Mouse (Mus musculus) mouse embryonic stem cell (cell line): ENCODE data around the gene Olfr543.
"Not testable (repeated sequence)": the region's sequence is repeated elsewhere in the genome, so short reads cannot be mapped to it uniquely, and the experiment has no call there.

Experiments used
- in situ Hi-C, 2 experiments: fragments of 300-500 bp; cut with MboI; formaldehyde crosslinking; loops; 1 replicate in 1 of 2; 3 replicates in 1 of 2; pipeline ENCODE4 v1.14.3; 2019 to 2020; ENCODE audit warnings: low sequenced_read_pairs in 2 of 2, low pct_unique_long_range_greater_than_20kb in 1 of 2, mixed read lengths in 1 of 2; ENCODE audit not compliant: unreplicated experiment in 1 of 2

The Olfr543 gene

GRCm38 (mm10) chr7:102481579-102481978 lies at the start of gene Olfr543:
TSS of gene Olfr543 (minus strand) at chr7:102481679.
- in situ Hi-C loops, result no loop called here

- in situ Hi-C loops, result no loop called here
These were observed 47.6 kb upstream of the Olfr543 start for GRCm38 (mm10) chr7:102529052-102529451.

- in situ Hi-C loops, result loop anchor here (10.0 to 25.0 kb wide), 3 partner anchors 170 to 398 kb away; partner anchors contain the start of genes Olfr571 (in 2 of the 2), Olfr557 (in 1 of the 2), Olfr572 (in 1 of the 2) and Trim68 (in 1 of the 2)
These were observed 35.5 kb upstream of the Olfr543 start for GRCm38 (mm10) chr7:102517051-102517335.

- in situ Hi-C loops, result loop anchor here (10.0 to 25.0 kb wide), 3 partner anchors 171 to 398 kb away; partner anchors contain the start of genes Olfr571 (in 2 of the 2), Olfr557 (in 1 of the 2), Olfr572 (in 1 of the 2) and Trim68 (in 1 of the 2)
These were observed 35.0 kb upstream of the Olfr543 start for GRCm38 (mm10) chr7:102516261-102517050.

- in situ Hi-C loops, result loop anchor here (10.0 to 25.0 kb wide), 3 partner anchors 173 to 401 kb away; partner anchors contain the start of genes Olfr571 (in 2 of the 2), Olfr557 (in 1 of the 2), Olfr572 (in 1 of the 2) and Trim68 (in 1 of the 2)
These were observed 32.7 kb upstream of the Olfr543 start for GRCm38 (mm10) chr7:102514144-102514543.

GRCm38 (mm10) chr7:102512814-102513435 lies 31.4 kb upstream of the Olfr543 start:
- in situ Hi-C loops, result loop anchor here (10.0 to 25.0 kb wide), 3 partner anchors 174 to 402 kb away; partner anchors contain the start of genes Olfr571 (in 2 of the 2), Olfr557 (in 1 of the 2), Olfr572 (in 1 of the 2) and Trim68 (in 1 of the 2)

- in situ Hi-C loops, result loop anchor here (10.0 to 25.0 kb wide), 3 partner anchors 175 to 403 kb away; partner anchors contain the start of genes Olfr571 (in 2 of the 2), Olfr557 (in 1 of the 2), Olfr572 (in 1 of the 2) and Trim68 (in 1 of the 2)
These were observed 30.4 kb upstream of the Olfr543 start for GRCm38 (mm10) chr7:102511927-102512326.

- in situ Hi-C loops, result loop anchor here (10.0 to 25.0 kb wide), 4 partner anchors 175 to 405 kb away; partner anchors contain the start of genes Olfr571 (in 2 of the 2), Trim68 (in 2 of the 2), Olfr557 (in 1 of the 2) and Olfr572 (in 1 of the 2)
These were observed 28.2 kb upstream of the Olfr543 start for GRCm38 (mm10) chr7:102509726-102510125.

GRCm38 (mm10) chr7:102508666-102509065 lies 27.2 kb upstream of the Olfr543 start:
- in situ Hi-C loops, result loop anchor here (10.0 to 25.0 kb wide), 3 partner anchors 176 to 404 kb away; partner anchors contain the start of genes Trim68 (in 2 of the 2), Olfr557 (in 1 of the 2), Olfr571 (in 1 of the 2) and Olfr572 (in 1 of the 2)

- in situ Hi-C loops, result loop anchor here (10.0 to 25.0 kb wide), 3 partner anchors 177 to 404 kb away; partner anchors contain the start of genes Trim68 (in 2 of the 2), Olfr557 (in 1 of the 2), Olfr571 (in 1 of the 2) and Olfr572 (in 1 of the 2)
These were observed 26.6 kb upstream of the Olfr543 start for GRCm38 (mm10) chr7:102508066-102508465.

- in situ Hi-C loops, result loop anchor here (10.0 to 25.0 kb wide), 3 partner anchors 178 to 405 kb away; partner anchors contain the start of genes Trim68 (in 2 of the 2), Olfr557 (in 1 of the 2), Olfr571 (in 1 of the 2) and Olfr572 (in 1 of the 2)
These were observed 25.4 kb upstream of the Olfr543 start for GRCm38 (mm10) chr7:102506848-102507247.

- in situ Hi-C loops, result loop anchor here (10.0 to 25.0 kb wide), 3 partner anchors 183 to 410 kb away; partner anchors contain the start of genes Trim68 (in 2 of the 2), Olfr557 (in 1 of the 2), Olfr571 (in 1 of the 2) and Olfr572 (in 1 of the 2)
These were observed 20.5 kb upstream of the Olfr543 start for GRCm38 (mm10) chr7:102501986-102502385.

- in situ Hi-C loops, result no loop called here
These were observed 18.0 kb upstream of the Olfr543 start, which contains the start of gene Olfr545 for GRCm38 (mm10) chr7:102499473-102499872. TSS of gene Olfr545 (minus strand) at chr7:102499573.

- in situ Hi-C loops, result not testable (repeated sequence)
These were observed 12.9 kb upstream of the Olfr543 start for GRCm38 (mm10) chr7:102494416-102494815.

GRCm38 (mm10) chr7:102488161-102488560 lies 6.7 kb upstream of the Olfr543 start, which contains the start of gene Olfr544:
TSS of gene Olfr544 (minus strand) at chr7:102488313.
- in situ Hi-C loops, result no loop called here

GRCm38 (mm10) chr7:102486105-102486504 lies 4.6 kb upstream of the Olfr543 start:
- in situ Hi-C loops, result no loop called here

GRCm38 (mm10) chr7:102484766-102485165 lies 3.3 kb upstream of the Olfr543 start:
- in situ Hi-C loops, result not testable (repeated sequence)

- in situ Hi-C loops, result no loop called here
These were observed 2.2 kb upstream of the Olfr543 start for GRCm38 (mm10) chr7:102483665-102484064.
